Mouse (Mus musculus): ENCODE measurements around the gene Kcnmb4.

The Kcnmb4 gene

GRCm38 (mm10) chr10:116473759-116474549, at the start of gene Kcnmb4:
Kcnmb4 (minus strand) TSS chr10:116473878.
- no peak for DNase-seq (ENCODE audit: low spot score in 2 of 2)

GRCm38 (mm10) chr10:116519588-116519987, 45.9 kb upstream of the Kcnmb4 start:
- no peak for DNase-seq (ENCODE audit: low spot score in 2 of 2)

- no peak for DNase-seq (ENCODE audit: low spot score in 2 of 2)
Measured at GRCm38 (mm10) chr10:116515590-116515989, 41.9 kb upstream of the Kcnmb4 start.

DNA sequence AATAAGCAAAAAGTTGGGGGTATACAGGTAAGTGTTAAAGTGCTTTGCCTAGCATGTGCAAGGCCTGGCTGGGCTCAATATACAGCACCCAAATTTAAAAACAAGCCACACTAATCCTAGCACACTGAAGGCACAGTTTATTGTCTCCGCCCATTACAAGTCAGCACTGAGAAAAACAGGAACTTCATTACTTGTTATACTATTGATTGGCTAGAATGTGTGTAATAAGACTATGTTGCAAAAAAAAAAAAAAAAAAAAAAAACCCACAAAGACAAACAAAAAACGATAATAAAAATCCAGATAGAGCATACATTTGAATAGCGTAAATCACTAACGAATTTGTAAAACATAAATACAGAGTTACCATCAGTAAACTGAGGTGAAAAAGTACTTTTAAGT, 41.5 kb upstream of the Kcnmb4 start:
- DNase-seq (ENCODE audit: low spot score in 2 of 2) = no peak

DNA sequence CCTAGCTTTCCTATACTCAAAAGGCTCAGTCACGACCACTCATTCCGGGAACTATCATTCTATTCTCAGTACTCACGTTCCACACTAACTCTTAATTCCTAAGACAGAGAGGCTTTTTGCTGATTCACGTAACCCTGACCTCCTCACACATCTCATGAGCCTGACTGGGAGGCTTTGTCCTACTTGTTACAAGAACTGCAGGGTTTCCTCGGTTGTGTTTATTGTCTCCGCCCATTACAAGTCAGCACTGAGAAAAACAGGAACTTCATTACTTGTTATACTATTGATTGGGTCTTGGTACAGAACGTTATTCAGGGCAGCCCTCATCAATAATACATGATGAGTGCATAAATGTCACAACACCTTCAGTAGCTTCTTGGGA, 39.6 kb upstream of the Kcnmb4 start:
- no peak for DNase-seq (ENCODE audit: low spot score in 2 of 2)

DNA sequence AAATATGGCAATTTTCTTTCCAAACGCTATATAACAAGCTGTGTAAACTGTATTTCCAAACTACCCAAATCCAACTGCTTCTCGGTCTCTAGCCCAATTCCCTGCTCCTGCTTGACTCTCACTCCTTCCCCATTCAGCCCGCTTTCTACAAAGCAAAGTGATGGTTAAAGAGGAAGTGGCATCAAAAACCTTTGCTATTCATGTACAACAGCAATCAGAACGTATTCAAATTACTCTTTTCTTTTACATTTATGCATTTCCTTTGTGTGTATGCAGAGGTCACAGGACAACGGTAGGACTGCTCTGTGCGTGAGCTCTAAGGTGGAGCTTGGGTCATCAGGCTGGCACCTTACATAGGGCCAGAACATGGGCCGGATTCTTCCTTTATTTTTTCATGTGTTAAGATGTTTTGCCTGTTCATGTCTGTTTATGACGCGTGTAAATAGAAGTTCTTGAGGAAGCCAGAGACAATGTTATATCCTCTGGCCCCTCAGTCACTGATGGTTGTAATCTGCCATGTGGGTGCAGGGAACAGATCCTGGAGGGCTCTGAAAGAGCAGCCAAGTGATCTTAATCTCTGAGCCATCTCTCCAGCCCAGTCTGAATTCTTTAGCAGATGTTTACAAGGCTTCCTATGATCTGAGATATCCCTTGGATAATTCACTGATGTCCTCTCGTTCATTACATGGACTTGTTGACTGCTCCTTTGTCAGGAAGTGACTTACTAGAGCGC, 39.0 kb upstream of the Kcnmb4 start:
- DNase-seq (ENCODE audit: low spot score in 2 of 2) = no peak

DNA sequence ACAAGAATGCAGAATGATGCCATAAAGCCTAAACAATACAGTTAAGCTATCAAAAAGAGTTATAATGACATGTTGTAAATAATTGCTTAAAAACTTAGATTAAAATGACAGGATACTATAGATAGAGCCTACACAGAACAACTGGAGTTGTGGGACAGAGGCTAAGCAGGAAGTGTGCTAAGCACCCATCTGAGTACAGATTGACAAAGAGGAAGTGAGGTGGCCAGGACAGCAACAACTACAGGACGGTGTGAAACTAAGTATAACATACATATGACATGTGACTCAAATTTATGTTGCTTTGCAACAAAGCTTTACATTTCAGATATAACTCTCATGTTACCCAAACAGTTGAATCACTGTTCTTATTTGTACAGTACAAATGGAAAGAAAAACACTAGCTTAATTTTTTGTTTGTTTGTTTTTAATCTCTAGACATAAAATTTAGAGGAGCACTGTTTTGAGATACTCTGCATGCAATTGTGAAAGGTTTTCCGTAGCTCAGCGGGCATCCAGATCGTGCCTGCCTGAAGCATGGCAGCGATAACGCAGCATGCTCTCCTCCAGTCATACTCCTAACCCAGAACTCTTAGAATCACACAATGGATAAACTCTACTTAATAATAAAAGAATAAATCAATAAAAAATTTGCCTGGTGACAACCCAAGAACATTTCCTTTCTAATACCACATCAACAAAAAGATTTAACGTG, 31.8 kb upstream of the Kcnmb4 start:
- no peak for DNase-seq (ENCODE audit: low spot score in 2 of 2)

- DNase-seq (ENCODE audit: low spot score in 2 of 2) = no peak
Measured at GRCm38 (mm10) chr10:116492768-116493167, 19.1 kb upstream of the Kcnmb4 start.

DNA sequence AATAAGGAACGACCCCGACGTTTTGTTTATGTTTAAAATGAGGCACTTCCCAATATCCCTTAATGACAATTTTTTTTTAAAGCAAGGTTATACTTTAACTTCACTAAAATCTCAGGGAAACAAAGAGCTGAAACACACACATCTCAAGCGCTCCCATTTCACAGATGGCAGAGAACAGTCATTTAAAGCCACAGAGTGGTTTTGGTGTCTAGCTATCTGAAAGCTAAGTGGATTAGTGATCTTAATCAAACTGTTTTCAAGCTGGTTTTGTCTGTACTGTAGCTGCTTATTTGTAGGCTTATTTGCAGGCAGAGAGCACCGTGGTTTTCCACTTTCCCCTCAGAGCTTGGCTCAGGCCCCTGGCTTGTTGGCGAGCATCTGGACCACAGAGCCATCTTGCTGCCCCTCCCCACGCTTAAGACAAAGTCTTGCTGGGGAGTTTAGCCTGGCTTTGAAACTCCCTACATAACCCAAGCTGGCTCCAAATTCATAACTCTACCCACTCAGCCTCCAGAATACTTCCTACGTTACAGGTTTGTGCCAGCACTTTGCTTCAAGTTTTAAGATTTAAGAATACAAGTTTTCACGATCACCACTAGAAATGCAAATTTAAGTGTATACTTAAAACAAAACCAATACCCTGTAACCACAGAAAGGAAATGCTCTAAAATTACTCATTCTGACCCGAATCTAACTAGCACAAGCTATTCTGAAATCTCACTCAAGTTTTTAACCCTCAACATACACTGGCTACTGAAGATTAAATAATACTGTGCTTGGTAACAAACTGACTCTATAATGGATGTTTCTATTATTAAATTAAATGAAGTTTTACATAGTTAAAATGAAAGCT, 13.4 kb upstream of the Kcnmb4 start:
- no peak for DNase-seq (ENCODE audit: low spot score in 2 of 2)

DNA sequence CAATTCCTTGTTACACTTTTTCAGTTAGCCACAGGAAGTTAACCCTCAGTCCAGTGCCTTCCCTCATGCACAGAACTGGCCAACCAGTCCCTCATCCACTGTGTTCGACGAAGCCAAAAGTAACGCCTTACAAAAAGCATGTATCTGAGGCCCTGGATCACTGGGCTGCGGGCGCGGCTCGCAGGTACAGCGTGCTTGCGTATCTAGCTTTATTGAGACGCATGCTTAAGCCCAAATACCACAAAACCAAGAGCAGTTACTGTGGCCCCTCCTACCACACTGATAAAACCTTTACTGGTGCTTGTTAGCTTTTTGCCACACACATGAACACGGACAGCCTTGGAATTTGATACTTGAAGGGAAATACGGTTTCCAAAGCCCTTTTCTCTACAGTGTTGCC, 8.2 kb upstream of the Kcnmb4 start:
- no peak for DNase-seq (ENCODE audit: low spot score in 2 of 2)

GRCm38 (mm10) chr10:116480988-116481387, 7.3 kb upstream of the Kcnmb4 start:
- no peak for DNase-seq (ENCODE audit: low spot score in 2 of 2)

DNA sequence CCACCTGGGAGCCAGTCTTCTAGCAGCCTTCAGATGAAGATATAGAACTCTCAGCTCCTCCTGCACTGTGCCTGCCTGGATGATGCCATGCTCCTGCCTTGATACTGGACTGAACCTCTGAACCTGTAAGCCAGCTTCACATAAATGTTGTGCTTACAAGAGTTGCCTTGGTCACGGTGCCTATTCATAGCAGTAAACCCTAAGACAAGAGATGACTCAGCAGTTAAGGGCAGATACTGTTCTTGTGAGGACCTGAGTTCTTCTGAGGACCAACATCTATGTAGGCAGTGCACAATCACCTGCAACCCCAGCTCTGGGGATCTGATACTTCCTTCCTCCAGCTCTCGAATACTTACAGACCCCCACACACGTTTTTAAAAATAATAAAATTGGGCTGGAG, 2.9 kb upstream of the Kcnmb4 start:
- no peak for DNase-seq (ENCODE audit: low spot score in 2 of 2)

GRCm38 (mm10) chr10:116475725-116476124, 2.0 kb upstream of the Kcnmb4 start:
- DNase-seq (ENCODE audit: low spot score in 2 of 2) = no peak

DNA sequence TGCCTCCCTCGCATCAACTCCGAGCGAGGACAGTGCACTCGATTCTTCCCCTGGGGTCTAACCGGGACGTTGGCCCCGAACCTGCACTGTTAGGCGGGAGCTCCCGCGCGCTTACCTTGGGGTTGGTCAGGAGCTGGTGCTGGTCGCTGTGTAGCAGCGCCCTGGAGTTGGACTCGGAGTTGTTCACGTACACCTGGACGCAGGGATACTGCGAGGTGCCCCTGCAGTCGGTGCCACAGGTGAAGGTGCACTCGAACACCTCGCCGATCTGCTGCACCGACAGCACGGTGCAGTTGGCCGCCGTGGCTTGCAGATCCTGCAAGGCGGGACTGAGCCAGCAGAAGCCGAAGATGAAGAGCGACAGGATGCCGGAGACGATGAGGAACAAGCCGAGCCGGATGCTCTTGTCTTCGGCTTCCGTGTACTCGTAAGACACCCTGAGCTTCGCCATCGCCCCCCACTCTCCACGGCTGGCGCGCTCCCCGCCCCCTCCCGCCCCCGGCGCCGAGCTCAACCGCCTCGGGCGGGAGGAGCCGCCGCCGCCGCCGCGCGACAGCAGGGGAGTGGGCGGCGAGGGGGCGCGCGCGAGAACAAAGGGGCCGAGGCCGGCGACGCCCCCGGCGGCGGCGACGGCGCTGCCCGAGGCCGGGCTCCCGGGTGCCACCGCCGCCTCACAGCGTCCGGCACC, 463 bp downstream of the Kcnmb4 start:
- DNase-seq (ENCODE audit: low spot score in 2 of 2) = no peak

DNA sequence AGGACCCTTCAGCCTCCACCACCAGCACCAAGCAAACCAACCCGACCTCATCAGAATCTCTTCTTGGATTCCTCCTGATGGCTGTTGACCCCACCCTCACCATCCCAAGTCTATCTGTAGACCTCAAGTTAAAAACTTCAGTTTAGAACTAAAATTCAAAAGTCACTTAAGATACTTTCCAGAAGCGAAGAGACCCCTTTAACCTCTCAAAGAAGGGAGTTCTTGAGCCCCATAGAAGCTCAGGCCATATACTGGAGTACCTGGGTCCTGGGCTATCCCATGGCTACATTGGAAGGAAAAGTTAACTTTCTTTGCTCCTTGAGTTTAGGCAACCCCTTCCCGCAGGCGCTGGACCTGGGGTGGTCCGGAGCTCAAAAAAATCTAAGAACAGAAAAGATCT, 1.1 kb downstream of the Kcnmb4 start:
- no peak for DNase-seq (ENCODE audit: low spot score in 2 of 2)

DNA sequence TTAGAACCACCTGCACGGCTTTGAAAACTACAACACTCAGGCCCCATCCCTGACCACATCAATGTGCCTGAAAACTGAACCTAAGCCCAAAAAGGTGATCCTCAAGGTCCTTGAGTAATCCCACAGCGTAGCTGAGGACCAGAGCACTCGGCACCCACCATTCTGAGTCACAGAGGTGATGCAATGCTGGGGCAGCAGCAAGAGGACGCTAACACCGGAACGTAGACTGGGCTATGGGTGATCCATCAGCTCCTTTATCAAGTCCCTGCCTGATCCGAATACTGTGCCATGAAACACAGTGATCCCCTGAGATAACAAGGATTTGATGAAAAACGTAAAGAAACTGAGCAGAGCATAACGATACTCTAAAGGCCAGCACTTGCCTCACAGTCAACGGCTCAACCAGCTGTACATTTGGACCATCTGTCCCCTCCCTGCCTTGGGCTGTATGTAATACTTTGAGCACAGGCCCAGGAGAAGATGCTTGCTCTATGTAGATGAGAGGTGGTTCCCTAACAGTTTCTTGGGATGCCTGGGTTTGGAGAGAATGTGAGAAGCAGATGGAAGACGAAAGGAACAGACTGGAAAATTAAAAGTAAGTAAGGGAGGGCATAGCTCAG, 3.3 kb downstream of the Kcnmb4 start:
- no peak for DNase-seq (ENCODE audit: low spot score in 2 of 2)

- no peak for DNase-seq (ENCODE audit: low spot score in 2 of 2)
Measured at GRCm38 (mm10) chr10:116468094-116468493, 5.6 kb downstream of the Kcnmb4 start.

GRCm38 (mm10) chr10:116463753-116464345, 9.8 kb downstream of the Kcnmb4 start:
- DNase-seq (ENCODE audit: low spot score in 2 of 2) = no peak

DNA sequence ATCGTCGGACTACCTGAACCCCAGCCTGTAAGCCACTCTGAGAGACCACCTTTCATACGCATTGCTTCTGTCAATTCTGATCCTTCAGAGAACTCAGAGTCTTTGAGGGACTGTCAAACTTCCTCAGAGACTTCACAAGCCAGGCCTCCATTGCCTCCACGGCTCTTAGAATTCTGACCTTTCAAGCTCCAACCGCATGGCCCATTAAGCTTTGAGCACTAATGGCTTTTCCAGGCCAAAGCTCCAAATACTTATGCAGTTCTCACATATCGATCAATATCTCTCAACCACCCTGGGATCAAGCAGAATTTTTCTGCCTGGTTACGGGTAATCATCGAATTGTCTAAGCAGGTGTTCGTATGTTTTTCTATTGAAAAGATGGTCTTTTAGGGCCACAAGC, 12.2 kb downstream of the Kcnmb4 start:
- no peak for DNase-seq (ENCODE audit: low spot score in 2 of 2)

DNA sequence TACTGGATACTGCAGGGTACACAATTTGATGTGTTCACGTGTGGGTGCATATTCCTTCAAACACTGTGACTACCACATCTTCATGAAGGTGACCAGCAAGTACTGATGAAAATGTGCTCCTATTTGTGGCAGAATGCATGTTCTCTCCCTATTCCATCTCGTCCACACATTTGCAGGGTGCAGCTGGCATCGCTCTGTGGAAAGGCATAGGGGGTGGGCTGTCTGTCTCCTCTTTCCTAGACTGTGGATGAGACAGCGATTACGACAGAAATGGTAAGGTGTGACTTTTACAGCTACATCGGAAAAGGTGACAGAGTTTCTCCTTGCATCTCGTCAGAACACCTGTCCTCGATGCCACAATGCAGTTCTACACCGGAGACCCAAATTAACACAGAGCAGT, 14.9 kb downstream of the Kcnmb4 start:
- DNase-seq (ENCODE audit: low spot score in 2 of 2) = no peak
